Mouse (Mus musculus) heart, adult 8-10 months (tissue): ENCODE measurements around the gene BC005624. TPM values are rescaled to one million over a fixed set of nuclear protein-coding genes. Genes with fewer than 3 reads are reported as not detected.
A peak's percentile ranks its signal among the peaks of the same experiment; 100 is the strongest.

ENCODE experiments used
- DNase-seq: peaks from one replicate; pipeline ENCODE4 v3.0.0; 2022; ENCODE audit warnings: low spot score
- total RNA-seq, 4 experiments: library from RNA; stranded (reverse); gene quantifications; 2 replicates each; pipeline ENCODE4 v1.2.4; 2022

The BC005624 gene
- 10 to 100 TPM; 20.1 to 28.3 (median 24.1) TPM for total RNA-seq

DNA sequence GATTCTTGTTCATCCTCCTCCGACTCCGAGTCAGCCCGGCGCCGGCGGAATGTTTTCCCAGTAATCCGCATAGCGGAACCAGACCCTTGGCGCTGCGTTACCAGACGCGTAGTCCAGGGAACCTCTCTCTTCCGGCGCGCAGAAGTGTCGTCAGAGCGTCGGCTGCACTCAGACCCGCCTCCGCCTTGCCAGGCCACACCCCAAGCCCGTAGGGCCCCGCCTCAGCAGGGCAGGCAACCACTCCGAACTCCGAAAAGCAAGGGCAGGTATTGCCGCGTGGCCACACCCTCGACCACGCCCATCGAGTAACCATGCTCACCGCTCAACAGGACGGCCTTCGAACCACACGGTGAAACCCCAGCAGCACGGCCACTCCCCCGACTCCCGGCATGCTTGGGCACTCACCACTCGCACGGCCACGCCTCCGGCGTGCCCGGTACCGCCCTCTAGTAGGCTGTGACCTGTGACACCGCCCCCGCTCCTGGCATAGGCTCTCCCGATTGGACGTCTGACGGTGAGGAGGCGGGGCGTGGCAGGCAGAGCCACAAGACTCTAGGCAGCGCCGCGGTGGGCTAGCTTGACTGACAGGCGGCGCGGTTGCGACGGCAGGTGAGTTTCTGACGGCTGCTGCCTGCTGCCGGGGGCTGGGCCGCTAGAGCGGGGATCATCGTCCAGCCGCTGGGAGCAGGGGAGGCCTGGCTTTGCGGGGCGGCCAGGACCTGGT is at the start of gene BC005624, which contains the start of gene Usp20:
Gene BC005624 (minus strand): TSS at position 412 of the 724 bp plus-strand sequence.
Gene Usp20 (plus strand): TSS at position 490 of the 724 bp plus-strand sequence.
- DNase-seq, result peak; percentile 98

DNA sequence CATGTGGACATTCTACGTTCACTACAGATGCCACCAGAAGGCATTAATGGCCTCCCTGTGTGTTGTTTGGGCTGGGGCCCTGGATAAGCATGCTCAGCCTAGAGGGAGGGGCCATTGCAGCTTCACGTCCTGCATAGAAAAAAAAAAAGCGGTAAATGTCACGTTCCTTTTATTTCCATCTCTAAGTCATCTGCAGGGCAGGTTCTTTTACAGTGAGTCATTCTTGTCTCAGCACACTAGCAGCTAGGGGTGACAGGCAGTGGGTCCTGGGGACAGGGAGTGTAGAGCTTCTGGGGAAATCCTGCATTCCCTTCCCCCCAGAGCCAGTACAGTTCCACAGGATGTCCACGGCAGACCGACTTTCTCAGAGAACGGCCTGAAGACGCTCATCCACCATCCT is 44.6 kb upstream of the BC005624 start:
- DNase-seq, result no peak

DNA sequence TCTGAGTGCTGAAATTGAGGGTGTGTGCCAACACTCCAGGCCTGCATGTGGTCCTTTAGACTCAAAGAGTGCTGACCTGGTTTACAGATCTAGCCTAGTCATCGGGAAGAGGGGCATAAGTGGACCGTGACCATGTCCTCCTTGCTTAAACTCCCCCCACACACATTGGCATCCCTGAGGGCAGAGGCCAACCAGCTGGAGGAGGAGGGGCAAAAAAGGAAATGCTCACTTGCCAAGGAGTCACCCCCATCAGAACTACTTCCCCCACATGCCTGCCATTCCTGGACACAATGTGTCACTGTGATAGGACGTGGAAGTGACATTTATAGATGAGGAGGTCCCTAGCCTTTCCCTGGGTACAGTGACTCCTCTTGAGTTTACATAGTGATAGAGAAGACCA is 43.5 kb upstream of the BC005624 start:
- peak; percentile 6 for DNase-seq

DNA sequence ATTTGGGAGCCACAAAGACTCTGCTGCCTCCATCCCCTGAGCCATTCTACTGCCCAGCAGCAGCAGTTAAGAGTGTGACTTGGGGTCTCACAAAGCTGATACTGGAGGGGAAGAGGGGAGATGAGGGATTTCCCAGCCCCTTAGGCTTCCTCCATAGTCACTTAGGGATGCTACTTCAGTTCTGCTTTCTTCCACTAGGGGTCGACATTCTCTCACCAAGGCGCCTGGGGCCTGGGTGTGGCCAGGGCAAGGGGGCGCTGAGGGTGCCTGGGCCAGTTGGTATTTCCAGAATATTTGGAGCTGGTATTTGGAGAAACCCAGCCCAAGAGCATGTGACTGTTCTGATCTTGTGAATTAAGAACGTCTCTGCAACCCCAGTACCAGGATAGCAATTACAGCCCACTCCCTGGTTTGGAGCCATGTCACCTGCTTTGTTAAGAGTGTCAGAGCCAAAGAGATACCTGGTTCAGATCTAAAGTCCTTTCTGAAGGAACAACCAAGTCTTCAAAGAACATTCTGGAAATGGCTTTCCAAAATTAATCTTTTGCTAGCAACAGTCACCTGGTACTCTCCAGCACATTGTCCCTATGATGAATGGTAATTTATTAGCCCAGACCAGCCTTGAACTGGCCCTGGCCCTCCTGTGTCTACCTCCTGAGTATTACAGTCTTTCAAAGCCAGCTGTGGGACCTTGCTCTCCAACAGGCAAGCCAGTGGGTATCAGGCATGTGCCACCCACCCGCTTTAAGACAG is 42.8 kb upstream of the BC005624 start:
- peak; percentile 78 for DNase-seq

DNA sequence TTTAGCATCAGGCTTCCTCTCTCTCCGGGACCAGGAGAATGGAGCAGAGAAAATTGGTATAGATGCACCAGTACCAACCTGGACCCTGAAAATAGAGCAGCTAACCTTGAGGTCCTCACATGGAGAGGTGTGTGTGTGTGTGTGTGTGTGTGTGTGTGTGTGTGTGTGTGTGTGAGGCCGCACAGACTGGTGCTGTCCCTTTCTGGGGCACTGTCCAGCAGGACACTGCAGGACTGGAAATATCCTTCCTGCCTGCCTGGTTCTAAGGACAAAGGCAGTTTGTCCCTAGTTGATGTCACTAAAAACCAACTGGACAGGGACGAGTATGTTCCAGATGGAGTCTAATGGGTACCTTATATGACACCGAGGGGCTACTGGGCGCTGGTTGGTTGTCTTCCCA is 41.9 kb upstream of the BC005624 start:
- no peak for DNase-seq

DNA sequence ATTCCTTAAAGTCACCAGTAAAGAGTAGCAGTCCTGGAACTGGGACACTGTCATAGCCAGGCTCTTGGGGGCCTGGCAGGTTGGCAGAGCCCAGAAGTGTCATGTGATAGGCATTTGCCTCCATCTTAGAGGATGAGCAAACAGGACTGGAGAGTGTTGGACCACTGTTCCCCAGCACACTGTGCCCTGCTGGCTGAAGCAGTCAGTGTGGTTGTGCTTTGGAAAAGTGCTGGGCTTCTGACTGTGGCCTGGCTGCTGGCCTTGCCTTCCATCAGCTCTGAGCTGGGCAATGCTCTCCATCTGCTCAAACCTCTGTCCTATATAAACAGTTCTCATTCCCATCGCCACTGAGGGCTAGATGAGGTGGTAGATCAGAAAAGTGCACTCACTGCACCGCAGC is 38.2 kb upstream of the BC005624 start:
- DNase-seq, result no peak

DNA sequence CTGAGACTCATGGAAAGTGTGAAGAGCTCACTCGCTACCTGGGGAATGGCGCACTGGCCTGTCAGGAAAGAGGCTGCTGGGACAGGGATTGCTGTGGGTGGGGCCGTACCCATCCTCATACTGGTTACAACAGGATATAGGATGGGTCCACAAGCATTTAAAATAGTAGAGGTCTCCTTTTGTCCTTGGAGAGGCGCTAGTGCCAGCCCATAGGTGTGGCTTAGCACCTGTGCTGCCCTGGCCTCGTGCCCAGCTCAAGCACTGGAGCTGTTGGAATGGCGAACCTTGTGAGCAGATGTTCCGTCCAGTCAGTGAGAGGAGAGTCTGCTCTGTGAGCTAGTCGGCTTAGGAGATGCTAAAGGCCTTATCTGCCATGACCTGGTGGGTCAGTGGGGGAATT is 37.0 kb upstream of the BC005624 start:
- DNase-seq, result no peak

DNA sequence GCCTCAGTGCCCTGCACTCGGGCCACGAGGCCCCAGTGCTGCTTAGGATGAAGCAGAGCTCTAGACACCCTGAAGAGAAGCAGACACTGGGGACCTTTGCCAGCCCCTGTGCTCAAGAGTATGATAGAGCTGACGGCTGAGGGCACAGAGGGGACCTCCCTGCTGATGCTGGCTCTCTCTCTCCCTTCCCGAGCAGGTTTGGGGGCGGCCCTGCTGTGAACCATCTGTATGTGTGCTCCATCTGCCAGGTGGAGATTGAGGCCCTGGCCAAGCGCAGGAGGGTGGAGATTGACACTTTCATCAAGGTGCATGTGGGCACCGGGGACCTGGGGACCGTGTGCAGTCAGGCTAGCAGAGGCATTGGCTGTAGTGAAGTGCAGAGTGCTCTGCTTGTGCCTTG is 36.5 kb upstream of the BC005624 start:
- no peak for DNase-seq

DNA sequence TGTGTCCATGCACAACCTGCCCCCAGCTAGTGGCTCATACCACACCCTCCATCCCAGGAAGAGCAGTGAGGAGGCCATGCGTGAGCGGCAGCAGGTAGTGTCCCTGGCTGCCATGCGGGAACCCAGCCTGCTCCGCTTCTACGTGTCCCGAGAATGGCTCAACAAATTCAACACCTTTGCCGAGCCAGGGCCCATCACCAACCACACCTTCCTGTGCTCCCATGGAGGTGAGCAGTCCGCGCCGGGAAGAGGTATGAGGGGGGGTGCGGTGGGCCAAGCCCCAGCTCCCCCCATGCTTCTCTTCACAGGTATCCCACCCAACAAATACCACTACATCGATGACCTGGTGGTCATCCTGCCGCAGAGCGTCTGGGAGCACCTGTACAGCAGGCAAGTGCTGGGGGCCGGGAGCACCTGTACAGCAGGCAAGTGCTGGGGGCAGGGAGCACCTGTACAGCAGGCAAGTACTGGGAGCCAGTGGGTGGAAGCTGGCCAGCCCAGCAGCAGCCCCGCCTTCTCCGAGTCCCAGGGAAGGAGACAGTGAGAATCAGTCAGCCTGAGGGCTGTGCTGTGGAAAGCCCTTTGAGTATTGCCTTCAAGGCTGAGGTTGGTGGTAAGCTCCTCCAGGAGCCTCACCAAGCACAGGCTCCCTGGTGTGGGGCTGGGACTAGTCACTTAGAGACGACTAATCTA is 35.8 kb upstream of the BC005624 start:
- DNase-seq, result no peak

DNA sequence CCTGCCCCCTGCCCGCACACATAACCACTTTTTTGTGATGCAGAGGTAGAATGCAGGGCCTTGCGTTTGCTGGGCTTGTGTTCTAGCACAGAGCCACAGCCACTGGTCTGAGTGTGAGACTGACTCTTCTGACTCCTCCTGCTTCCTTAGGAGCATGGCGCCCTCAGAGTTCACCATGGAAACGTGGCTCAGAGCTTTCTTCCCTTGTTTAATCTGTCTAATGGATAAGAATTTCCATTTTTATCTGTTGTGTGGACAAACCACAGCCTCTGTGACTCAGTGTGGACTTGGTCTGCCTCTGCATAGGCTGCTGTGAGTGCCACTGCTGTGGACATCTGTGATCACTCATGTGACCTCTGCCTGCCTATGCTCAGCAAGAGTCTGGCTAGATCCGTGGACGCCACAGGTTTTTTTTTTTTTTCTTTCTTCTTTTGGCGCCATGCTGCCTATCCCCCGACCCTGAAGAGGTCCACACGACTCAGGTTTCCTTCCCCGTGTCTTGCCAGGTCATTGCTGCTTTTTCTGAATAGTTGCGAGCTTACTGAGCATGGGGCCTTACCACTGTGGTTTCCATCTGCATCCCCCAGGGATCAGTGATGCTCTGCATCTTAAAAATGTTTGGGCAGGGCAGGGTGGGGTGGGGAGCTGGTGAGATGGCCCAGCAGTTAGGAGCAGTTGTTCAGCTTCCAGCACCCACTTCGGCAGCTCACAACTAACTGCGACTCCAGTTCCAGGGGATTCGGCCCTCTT is 31.5 kb upstream of the BC005624 start:
- DNase-seq, result no peak

DNA sequence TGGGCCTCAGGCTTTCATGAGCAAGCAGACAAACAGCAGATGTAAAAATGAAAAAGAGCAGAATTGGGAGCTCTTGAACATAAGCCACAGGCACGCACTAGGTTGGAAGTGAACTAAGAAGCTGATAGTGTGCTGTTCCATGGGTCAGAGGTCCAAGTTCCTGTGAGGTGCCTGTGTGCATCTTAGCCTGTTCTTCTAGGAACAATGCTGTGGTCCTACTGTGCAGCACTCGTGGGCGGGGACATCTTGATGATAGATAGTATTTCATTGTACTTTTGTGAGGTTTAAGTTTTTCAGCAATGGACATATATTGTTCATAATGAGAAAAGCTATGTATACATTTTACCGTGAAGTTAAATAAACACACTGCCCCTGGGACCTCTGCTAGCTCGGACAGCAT is 25.2 kb upstream of the BC005624 start:
- no peak for DNase-seq

DNA sequence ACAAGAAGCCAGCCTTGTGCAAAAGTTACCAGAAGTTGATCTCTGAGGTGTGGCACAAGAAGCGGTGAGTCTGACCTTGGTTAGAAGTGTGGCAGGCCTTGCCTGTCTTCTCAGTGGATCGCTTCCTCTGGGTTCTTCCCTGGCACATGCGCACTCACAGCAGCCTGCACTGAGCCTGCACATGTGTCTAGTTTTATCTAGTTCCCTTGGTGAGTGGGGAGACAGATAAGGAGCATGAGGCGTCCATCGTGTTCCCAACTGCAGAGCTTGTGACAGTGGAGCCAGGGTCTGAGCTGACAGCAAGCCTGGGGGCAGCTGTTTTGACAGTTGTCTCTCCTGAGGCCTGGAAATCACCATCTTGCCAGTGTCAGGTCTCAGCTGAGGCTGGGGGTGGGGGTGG is 24.4 kb upstream of the BC005624 start:
- DNase-seq, result peak; percentile 66

DNA sequence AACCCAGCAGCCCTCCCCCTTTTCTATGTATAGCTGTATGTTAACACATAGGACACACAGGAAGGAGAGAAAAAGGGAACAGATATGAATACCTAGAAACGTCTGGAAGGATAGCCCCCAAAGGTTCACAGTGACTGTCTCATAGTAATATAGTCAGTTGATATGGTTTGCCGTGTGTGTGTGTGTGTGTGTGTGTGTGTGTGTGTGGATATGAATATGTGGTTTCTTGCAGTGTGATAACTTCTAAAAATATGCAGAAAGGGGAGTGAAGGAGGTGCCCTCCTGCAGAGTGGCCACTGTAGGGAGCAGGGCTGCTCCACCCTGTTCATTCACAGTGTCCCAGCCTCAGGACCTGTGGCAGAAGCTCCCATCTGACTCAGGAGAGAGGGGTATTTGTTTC is 23.5 kb upstream of the BC005624 start:
- no peak for DNase-seq

DNA sequence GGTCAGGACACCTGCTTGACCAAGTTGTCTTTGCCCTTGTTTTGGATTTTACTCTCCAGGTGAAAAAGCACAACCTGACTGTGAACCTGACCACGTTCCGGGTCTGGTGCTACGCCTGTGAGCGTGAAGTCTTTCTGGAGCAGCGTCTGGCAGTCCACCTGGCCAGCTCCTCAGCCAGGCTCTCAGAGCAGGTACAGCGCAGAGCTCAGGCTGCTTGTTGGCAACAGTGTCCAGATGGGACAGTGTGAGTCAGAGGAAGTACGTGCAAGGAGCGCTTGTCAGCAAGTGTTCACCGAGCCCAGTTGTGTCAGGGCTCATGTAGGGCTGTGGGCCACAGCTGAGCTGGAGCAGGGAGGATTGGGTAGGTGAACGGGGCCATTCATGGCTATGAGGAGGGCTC is 20.9 kb upstream of the BC005624 start:
- DNase-seq, result no peak

DNA sequence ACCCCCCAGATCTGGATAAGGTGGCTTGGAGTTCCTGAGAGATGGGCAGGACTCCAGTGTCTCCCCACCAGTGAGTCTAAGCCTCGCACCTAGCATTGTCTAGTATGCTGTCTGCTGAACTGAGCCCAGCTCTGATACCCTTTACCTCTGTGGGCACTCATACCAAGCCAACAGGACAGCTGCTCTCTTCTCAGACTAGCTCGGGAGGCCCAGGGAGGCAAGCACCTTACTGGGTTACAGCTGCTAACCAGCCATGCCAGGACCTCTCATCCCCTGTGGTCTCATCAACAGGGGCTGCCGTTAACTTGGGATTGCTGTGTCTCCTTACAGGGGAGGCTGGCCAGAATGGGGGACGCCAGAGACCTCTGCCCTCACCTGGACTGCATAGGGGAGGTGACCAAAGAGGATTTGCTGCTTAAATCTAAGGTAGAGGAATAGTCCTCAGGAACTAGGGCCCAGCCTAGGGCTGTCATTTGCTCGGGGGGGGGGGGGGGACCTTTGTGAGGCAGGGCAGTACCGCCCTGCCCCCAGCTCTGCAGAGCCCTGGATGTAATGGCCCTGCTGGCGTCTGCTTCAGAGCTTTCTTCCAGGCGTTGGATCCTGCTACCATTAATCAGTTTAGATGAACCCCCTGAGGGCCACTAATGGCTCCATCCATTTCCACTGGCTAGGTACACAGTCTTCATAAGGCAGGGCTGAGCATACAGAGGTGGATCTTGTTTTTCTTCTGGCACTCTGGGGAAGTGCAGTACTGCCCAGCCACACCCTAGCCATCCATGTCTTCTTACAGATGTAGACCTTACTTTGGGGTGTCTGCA is 16.7 kb upstream of the BC005624 start:
- DNase-seq, result no peak

DNA sequence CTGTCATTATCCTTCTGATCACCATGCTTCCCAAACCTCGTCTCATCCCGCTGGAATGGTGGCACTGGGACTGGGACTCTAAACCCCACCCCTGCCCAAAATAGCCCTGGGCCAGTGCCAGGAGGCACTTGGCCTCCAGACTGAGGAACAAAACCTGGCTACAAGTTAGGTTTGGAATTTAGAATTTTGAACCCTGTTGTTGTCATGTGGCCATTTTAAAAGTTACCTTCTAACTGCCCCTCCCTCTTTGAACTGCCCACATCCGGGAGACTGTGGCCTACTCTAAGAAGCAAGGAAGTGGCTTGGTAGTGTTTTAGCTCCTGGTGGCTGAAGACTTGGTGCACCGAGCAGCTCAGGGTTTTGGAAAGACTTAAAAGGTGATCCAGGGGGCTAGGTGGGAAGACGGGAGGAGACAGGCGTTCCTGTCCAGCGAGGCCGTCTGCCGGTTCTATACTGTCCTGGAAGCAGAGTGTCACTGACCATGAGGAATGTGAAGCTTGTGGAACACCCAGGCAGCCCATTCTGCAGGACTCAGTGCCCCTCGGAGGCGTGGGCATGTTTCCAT is 13.5 kb upstream of the BC005624 start:
- DNase-seq, result peak; percentile 52

DNA sequence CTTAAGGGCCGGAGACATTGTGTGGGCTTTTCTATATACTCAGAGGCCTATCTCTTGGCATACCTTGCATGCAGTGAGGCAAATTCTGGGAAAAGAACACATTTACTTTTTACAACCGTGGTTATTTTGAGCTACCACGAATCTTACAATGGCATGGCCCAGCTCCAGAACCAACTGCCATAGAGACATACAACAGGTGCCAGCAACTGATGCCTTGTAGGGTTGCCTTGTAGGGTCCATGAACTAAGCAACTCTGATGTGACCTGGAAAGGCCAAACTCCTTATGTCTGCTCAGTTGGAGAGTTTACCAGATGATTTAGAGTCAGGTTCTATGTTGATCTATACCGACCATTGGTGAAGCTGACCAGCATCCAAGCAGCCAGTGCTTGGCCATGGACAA is 12.9 kb upstream of the BC005624 start:
- DNase-seq, result no peak

DNA sequence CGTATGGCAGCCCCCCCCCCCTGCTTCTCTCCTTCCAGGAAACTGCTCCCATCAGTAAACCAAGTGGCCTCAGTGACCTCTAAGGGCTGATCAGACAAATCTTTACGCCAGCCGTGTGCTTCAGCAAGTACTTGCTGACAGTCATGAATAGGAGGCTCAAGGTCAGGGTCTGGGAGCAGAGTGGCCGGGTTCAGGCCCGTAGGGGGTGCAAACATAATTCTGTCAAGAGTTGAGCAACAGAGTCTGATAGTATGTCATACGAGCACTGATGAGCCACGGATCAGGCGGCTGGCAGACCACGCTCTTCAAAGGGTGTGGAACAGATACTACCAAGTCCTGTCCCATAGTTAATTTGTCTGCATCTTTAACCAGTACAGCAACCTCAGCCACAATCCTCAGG is 8.2 kb upstream of the BC005624 start:
- no peak for DNase-seq

DNA sequence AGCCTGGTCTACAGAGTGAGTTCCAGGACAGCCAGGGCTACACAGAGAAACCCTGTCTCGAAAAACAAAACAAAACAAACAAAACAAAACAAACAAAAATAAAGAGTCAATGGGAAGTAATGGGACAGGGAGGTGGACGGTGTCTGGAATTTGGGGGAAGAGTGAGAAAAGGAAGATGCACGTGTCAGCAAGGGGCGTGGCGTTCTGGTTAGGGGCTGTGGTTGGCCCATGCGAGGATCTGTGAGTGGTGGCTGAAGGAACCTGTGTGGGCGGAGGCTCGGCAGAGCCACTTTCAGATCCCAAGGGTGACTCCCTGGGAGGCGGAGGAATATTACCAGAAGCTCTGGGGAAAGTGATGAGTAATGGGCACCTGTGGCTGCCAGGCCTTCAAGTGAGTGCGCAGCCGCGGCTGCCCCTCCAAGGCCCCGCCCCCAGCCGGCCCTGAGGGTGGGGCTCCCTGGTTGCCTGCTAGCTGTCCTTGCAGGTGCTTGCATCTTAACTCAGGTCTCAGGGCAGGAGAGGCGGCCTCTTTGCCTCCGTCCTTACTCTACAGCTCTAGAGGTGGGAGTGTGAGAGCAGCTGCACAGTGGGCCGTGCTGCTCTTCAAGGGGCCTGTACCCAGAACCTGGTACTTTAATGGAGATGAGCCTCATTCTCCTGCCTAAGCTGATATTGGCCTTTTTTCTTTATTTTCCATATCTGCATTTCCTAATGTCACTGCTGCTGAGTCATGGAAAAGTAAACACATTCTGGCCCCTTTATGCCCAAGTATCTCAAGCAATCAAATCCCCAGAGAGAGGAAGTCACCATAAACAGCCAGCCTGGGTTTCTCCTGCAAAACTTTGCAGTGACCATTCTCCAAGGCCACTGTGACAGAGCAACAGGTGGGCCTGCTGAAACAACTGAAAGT is 3.4 kb upstream of the BC005624 start:
- no peak for DNase-seq

DNA sequence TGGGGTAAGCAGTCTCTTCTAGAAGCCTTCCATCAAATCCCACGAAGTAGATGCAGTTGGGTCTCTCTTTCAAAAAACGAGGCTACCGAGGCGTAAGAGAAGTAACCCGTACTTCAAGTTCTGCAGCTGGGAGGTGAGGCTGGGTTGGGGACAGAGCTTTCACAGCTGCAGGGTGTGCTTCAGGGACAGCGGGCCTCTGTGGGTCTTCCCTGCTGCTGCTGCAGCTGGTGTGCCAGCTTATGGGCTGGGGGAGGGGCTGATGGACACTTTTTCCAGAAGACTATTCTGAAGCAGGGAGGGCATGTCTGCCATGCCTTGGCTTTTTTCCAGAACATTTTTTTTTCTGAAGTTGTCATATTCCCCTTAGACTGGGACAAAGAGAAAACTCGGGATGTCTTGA is 1.0 kb upstream of the BC005624 start:
- DNase-seq, result no peak
